Mouse (Mus musculus): ENCODE measurements around the gene Nphp4. TPM values are rescaled to one million over a fixed set of nuclear protein-coding genes. Genes with fewer than 3 reads are reported as not detected.

Nphp4 gene
- polyA plus RNA-seq (2016; fragmentation: Nextera tagmentation; extraction: Ambion mirVana): 3.2 and 3.7 TPM in 2 replicates

DNA sequence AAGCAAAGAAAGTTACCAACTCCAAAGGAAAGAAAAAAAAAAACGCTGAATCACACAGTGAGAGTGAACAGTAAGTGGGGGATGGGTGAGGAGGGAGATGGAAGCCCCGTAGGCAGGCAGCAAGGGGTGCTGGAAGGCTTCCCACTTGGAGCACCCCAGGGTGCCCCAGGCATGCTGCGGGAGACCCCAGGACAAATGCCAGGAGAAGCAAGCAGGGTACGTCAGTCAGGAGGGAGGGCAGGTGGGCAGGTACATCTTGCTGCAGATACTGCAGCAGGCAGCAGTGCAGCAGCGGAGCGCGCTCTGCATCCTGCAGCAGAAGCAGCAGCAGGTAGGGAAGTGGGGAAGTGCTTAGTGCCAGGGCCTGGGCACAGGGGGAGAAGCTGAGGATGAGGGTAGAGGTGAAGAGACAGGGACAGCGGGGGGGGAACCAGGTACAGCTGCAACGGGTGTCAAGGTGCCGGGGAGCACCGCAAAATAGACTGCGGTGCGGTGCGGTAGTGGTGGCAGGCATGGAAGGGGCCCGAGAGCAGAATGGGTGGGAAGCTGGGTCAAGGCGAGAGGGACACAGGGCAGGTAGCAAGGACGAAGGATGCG lies at the start of gene Nphp4:
Gene Nphp4 (plus strand): TSS at position 280 of the 597 bp plus-strand sequence.
- Histone ChIP-seq H3K4me1 (peaks cover 23% of the 10 kb centered on the region), H3K27me3 (ENCODE audit: insufficient read depth, poor library complexity, severe bottlenecking) (peaks cover 44% of the 10 kb centered on the region), H3K27ac (peak within 1 kb of the TSS; percentile 97), H3K4me3 (peak within 1 kb of the TSS; percentile 70), H3K36me3 (no peaks in the 10 kb centered on the region), H3K9me3 (0 out of 2 replicates have a peak, but pooled peaks cover 12% of the 10 kb centered on the region)
- 4% methylated on average over 18 of the region's 18 CpGs for WGBS
- no peak for DNase-seq (ENCODE audit: low spot score)

GRCm38 (mm10) chr4:152428259-152428658 lies 48.2 kb upstream of the Nphp4 start:
- Histone ChIP-seq H3K36me3 (no peaks in the 10 kb centered on the region), H3K4me1 (peaks cover 4% of the 10 kb centered on the region; the same call in 1 of the 2 replicates), H3K4me3 (no peak overlapping the region), H3K9me3 (no peaks in the 10 kb centered on the region), H3K27me3 (ENCODE audit: insufficient read depth, poor library complexity, severe bottlenecking) (peaks cover 36% of the 10 kb centered on the region), H3K27ac (no peak overlapping the region)
- WGBS: 53% methylated on average over 8 of the region's 8 CpGs
- no peak for DNase-seq (ENCODE audit: low spot score)

GRCm38 (mm10) chr4:152432308-152432707 lies 44.2 kb upstream of the Nphp4 start:
- no peaks in the 10 kb centered on the region for H3K36me3 ChIP-seq
- peaks cover 12% of the 10 kb centered on the region for H3K4me1 ChIP-seq
- 48% methylated on average over 5 of the region's 5 CpGs for WGBS
- no peaks in the 10 kb centered on the region for H3K9me3 ChIP-seq
- H3K27ac ChIP-seq: no peak overlapping the region
- DNase-seq (ENCODE audit: low spot score): no peak
- no peak overlapping the region for H3K4me3 ChIP-seq
- peaks cover 64% of the 10 kb centered on the region for H3K27me3 ChIP-seq (ENCODE audit: insufficient read depth, poor library complexity, severe bottlenecking)

- 1% methylated on average over 9 of the region's 9 CpGs for WGBS
- Histone ChIP-seq H3K4me3 (peak overlapping the region; percentile 39), H3K4me1 (peaks cover 8% of the 10 kb centered on the region), H3K27me3 (ENCODE audit: insufficient read depth, poor library complexity, severe bottlenecking) (peaks cover 72% of the 10 kb centered on the region), H3K27ac (no peak overlapping the region), H3K36me3 (no peaks in the 10 kb centered on the region), H3K9me3 (no peaks in the 10 kb centered on the region)
- DNase-seq (ENCODE audit: low spot score): peak; percentile 91
These were observed 41.7 kb upstream of the Nphp4 start for GRCm38 (mm10) chr4:152434836-152435235.

- Histone ChIP-seq H3K36me3 (no peaks in the 10 kb centered on the region), H3K27ac (no peak overlapping the region), H3K27me3 (ENCODE audit: insufficient read depth, poor library complexity, severe bottlenecking) (peaks cover 72% of the 10 kb centered on the region), H3K9me3 (no peaks in the 10 kb centered on the region), H3K4me3 (peak overlapping the region; percentile 39), H3K4me1 (peaks cover 8% of the 10 kb centered on the region; the same call in 1 of the 2 replicates)
- DNase-seq (ENCODE audit: low spot score): peak; percentile 82
- 15% methylated on average over 10 of the region's 10 CpGs for WGBS
These were observed 41.3 kb upstream of the Nphp4 start for GRCm38 (mm10) chr4:152435255-152435654.

DNA sequence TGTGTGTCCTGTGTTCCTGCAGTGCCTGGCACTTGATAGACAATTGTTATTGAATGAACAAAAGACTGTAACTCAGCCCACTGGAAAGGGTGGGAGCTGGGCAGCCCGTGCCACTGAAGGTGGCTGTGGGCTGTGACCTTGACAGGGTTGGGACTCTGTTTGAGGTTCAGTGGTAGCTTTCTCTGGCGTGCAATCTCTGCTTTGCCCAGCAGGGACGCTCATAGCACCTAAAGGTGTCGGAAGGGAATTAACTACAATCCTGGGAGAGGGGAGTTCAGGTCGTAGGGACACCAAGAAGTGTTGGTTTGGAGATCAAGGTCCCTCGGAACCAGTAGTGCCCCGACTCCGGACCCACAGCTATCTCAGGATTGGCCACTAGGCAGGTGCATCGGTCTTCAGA lies 35.6 kb upstream of the Nphp4 start:
- DNase-seq (ENCODE audit: low spot score): no peak
- 58% methylated on average over 9 of the region's 9 CpGs for whole genome bisulfite sequencing
- no peak overlapping the region for H3K27ac ChIP-seq
- H3K4me3 ChIP-seq: no peak overlapping the region
- no peaks in the 10 kb centered on the region for H3K4me1 ChIP-seq
- no peaks in the 10 kb centered on the region for H3K9me3 ChIP-seq
- H3K27me3 ChIP-seq (ENCODE audit: insufficient read depth, poor library complexity, severe bottlenecking): peaks cover 36% of the 10 kb centered on the region; the same call in 1 of the 2 replicates
- no peaks in the 10 kb centered on the region for H3K36me3 ChIP-seq

DNA sequence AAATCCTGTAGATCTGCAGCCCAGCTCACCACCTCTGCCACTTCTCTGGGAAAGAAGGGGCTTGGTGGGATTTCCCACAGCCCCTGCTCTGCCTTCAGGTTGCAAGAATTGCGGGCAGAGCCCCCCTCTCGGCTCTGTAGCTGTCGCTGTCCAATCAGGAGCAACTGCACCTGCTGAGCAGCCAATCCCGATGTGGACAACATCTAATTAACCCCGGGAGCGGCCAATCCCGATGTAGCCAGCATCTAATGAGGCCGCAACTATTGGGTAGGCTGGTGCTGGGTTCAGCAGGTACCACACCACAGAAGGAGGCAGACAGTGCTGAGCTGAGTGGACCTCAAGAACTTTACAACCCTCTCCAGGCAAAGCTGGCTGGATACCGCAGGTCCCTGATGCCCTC lies 35.0 kb upstream of the Nphp4 start:
- Histone ChIP-seq H3K4me3 (no peak overlapping the region), H3K4me1 (no peaks in the 10 kb centered on the region), H3K9me3 (no peaks in the 10 kb centered on the region), H3K36me3 (no peaks in the 10 kb centered on the region), H3K27me3 (ENCODE audit: insufficient read depth, poor library complexity, severe bottlenecking) (peaks cover 29% of the 10 kb centered on the region; the same call in 1 of the 2 replicates), H3K27ac (no peak overlapping the region)
- DNase-seq (ENCODE audit: low spot score): no peak
- 36% methylated on average over 9 of the region's 9 CpGs for WGBS

DNA sequence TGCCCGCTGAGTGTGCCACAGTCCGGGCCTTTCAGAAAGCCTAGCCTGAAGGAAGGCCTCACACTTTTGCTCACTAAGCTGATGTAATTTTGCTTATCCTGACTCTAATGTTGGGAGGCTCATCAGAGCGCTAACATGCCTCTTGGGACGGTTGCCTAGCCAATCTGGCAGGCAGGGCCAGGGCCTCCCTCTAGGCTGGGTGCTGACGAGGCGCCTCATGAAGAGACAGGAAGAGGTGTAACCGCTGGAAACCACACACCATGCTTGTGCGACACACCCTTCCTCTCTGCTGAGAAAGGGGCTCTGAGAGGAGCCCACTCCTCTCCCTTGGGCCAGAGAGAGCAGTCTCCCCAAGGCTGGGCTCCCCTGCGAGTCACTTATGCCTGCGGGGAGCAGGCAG lies 30.3 kb upstream of the Nphp4 start:
- no peaks in the 10 kb centered on the region for H3K27me3 ChIP-seq (ENCODE audit: insufficient read depth, poor library complexity, severe bottlenecking)
- H3K27ac ChIP-seq: no peak overlapping the region
- H3K4me3 ChIP-seq: no peak overlapping the region
- peaks cover 6% of the 10 kb centered on the region; the same call in 1 of the 2 replicates for H3K4me1 ChIP-seq
- no peaks in the 10 kb centered on the region for H3K36me3 ChIP-seq
- no peaks in the 10 kb centered on the region for H3K9me3 ChIP-seq
- no peak for DNase-seq (ENCODE audit: low spot score)
- WGBS: 71% methylated on average over 10 of the region's 10 CpGs

- no peak for DNase-seq (ENCODE audit: low spot score)
- Histone ChIP-seq H3K27ac (no peak overlapping the region), H3K27me3 (ENCODE audit: insufficient read depth, poor library complexity, severe bottlenecking) (no peaks in the 10 kb centered on the region), H3K4me3 (no peak overlapping the region), H3K9me3 (no peaks in the 10 kb centered on the region), H3K4me1 (peaks cover 6% of the 10 kb centered on the region; the same call in 1 of the 2 replicates), H3K36me3 (no peaks in the 10 kb centered on the region)
- 71% methylated on average over 22 of the region's 22 CpGs for WGBS
These were observed 28.5 kb upstream of the Nphp4 start for GRCm38 (mm10) chr4:152447731-152448665.

GRCm38 (mm10) chr4:152448666-152449018 lies 27.9 kb upstream of the Nphp4 start:
- peaks cover 6% of the 10 kb centered on the region; the same call in 1 of the 2 replicates for H3K4me1 ChIP-seq
- DNase-seq (ENCODE audit: low spot score): no peak
- H3K4me3 ChIP-seq: no peak overlapping the region
- H3K36me3 ChIP-seq: no peaks in the 10 kb centered on the region
- no peaks in the 10 kb centered on the region for H3K9me3 ChIP-seq
- H3K27ac ChIP-seq: no peak overlapping the region
- no peaks in the 10 kb centered on the region for H3K27me3 ChIP-seq (ENCODE audit: insufficient read depth, poor library complexity, severe bottlenecking)
- 72% methylated on average over 8 of the region's 8 CpGs for whole genome bisulfite sequencing

DNA sequence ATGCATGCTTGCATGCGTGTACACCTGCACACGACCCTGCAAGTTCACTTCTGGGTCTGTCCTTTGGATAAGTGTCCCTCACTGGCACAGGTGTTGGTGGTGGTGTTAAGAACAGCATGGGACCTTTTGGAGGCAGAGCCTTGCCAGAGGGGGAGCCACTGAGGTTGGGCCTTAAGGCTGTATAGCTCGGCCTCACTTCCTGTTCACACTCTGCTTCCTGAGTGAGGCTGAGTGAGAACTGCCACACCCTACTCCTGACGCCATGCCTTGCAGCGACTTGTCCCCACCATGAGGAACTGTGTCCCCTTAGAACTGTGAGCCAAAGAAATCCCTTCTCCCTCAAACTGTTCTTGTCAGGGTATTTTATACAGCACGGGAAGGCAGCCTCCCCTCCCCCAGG lies 25.1 kb upstream of the Nphp4 start:
- H3K27me3 ChIP-seq (ENCODE audit: insufficient read depth, poor library complexity, severe bottlenecking): peaks cover 3% of the 10 kb centered on the region; the same call in 1 of the 2 replicates
- no peak overlapping the region for H3K27ac ChIP-seq
- no peak for DNase-seq (ENCODE audit: low spot score)
- H3K9me3 ChIP-seq: no peaks in the 10 kb centered on the region
- WGBS: 76% methylated on average over 6 of the region's 6 CpGs
- no peaks in the 10 kb centered on the region for H3K36me3 ChIP-seq
- H3K4me3 ChIP-seq: no peak overlapping the region
- peaks cover 7% of the 10 kb centered on the region for H3K4me1 ChIP-seq

DNA sequence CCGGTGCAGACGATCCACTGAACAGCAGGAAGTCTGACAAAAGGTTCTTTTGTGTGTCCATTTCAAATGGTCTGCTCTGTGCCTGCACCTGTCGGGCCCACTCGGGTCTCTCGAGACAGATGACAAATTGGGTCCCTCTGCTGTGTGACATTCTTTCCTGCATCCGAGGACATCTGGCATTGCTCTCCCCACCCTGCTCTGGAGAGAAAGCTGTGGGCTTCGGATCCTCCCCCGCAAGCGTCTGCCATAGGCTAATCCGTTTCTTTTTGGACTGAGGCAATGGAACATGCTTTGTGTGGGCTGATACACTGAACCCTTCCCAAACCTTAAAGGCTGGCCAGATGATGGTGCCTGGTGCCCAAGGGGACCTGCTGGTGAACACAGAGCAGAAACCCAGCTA lies 23.4 kb upstream of the Nphp4 start:
- Histone ChIP-seq H3K27me3 (ENCODE audit: insufficient read depth, poor library complexity, severe bottlenecking) (peaks cover 3% of the 10 kb centered on the region; the same call in 1 of the 2 replicates), H3K27ac (no peak overlapping the region), H3K4me3 (no peak overlapping the region), H3K4me1 (peaks cover 17% of the 10 kb centered on the region), H3K36me3 (no peaks in the 10 kb centered on the region), H3K9me3 (no peaks in the 10 kb centered on the region)
- no peak for DNase-seq (ENCODE audit: low spot score)
- WGBS: 67% methylated on average over 10 of the region's 10 CpGs

- Histone ChIP-seq H3K4me3 (no peak overlapping the region), H3K27me3 (ENCODE audit: insufficient read depth, poor library complexity, severe bottlenecking) (peaks cover 3% of the 10 kb centered on the region; the same call in 1 of the 2 replicates), H3K36me3 (no peaks in the 10 kb centered on the region), H3K9me3 (no peaks in the 10 kb centered on the region), H3K4me1 (peaks cover 11% of the 10 kb centered on the region), H3K27ac (no peak overlapping the region)
- DNase-seq (ENCODE audit: low spot score): no peak
- WGBS: 87% methylated on average over 12 of the region's 12 CpGs
These were observed 22.4 kb upstream of the Nphp4 start for GRCm38 (mm10) chr4:152454153-152454552.

All from heart, embryonic 10.5 days (tissue).